Mouse (Mus musculus) adipocyte (in vitro differentiated cells): Measurements from ENCODE around the gene March11.

Experiments
- DNase-seq: peaks from one replicate; pipeline ENCODE4 v3.0.0-alpha.2; 2016; ENCODE audit warnings: low spot score

Gene March11

GRCm38 (mm10) chr15:26374232-26374631 is 65.4 kb downstream of the March11 start:
- no peak for DNase-seq

GRCm38 (mm10) chr15:26374946-26375345 is 66.1 kb downstream of the March11 start:
- no peak for DNase-seq

- no peak for DNase-seq
These were observed 68.5 kb downstream of the March11 start for GRCm38 (mm10) chr15:26377355-26377754.

GRCm38 (mm10) chr15:26378879-26379278 is 70.0 kb downstream of the March11 start:
- peak; percentile 4 for DNase-seq

GRCm38 (mm10) chr15:26379831-26380230 is 71.0 kb downstream of the March11 start:
- DNase-seq: no peak

- DNase-seq: no peak
These were observed 72.0 kb downstream of the March11 start for GRCm38 (mm10) chr15:26380844-26381243.

- DNase-seq: no peak
These were observed 81.2 kb downstream of the March11 start for GRCm38 (mm10) chr15:26390001-26390400.

GRCm38 (mm10) chr15:26396556-26396955 is 87.7 kb downstream of the March11 start:
- no peak for DNase-seq

- no peak for DNase-seq
These were observed 116.4 kb downstream of the March11 start for GRCm38 (mm10) chr15:26425284-26425683.

- DNase-seq: no peak
These were observed 117.4 kb downstream of the March11 start for GRCm38 (mm10) chr15:26426231-26426630.

GRCm38 (mm10) chr15:26430565-26430964 is 121.7 kb downstream of the March11 start:
- no peak for DNase-seq

GRCm38 (mm10) chr15:26432676-26433075 is 123.8 kb downstream of the March11 start:
- no peak for DNase-seq

GRCm38 (mm10) chr15:26435725-26436124 is 126.9 kb downstream of the March11 start:
- DNase-seq: no peak

GRCm38 (mm10) chr15:26437113-26437512 is 128.3 kb downstream of the March11 start:
- no peak for DNase-seq
